Mouse (Mus musculus) embryonic facial prominence, embryonic 12.5 days (tissue): ENCODE measurements around the gene Platr17. TPM values are rescaled to one million over a fixed set of nuclear protein-coding genes. Genes with fewer than 3 reads are reported as not detected.
"Not testable (repeated sequence)": the region's sequence is repeated elsewhere in the genome, so short reads cannot be mapped to it uniquely, and the experiment has no call there.

Experiments used
- ATAC-seq: fragments of 200-750 bp; cut with Nextera tagmentation; 2 replicates; pipeline ENCODE4 v1.8.0; 2017; ENCODE audit not compliant: insufficient number of reproducible peaks, insufficient read depth, low FRiP score, low TSS enrichment
- H3K27ac ChIP-seq: fragments of 300-500 bp; sonication (generic); 2 replicates; pipeline ENCODE4 v1.5.1; 2016; ENCODE audit warnings: mild to moderate bottlenecking
- H3K27me3 ChIP-seq: fragments of 300-500 bp; sonication (generic); 2 replicates; pipeline ENCODE4 v1.6.1; 2016; ENCODE audit warnings: mild to moderate bottlenecking, moderate library complexity
- H3K36me3 ChIP-seq: fragments of 300-500 bp; sonication (generic); 2 replicates; pipeline ENCODE4 v1.6.1; 2016; ENCODE audit warnings: mild to moderate bottlenecking
- H3K4me1 ChIP-seq: fragments of 300-500 bp; sonication (generic); 2 replicates; pipeline ENCODE4 v1.6.1; 2016
- H3K4me2 ChIP-seq: fragments of 300-500 bp; sonication (generic); replicated peaks from 2 replicates; pipeline ENCODE4 v1.6.1; 2016; ENCODE audit warnings: mild to moderate bottlenecking, moderate library complexity
- H3K4me3 ChIP-seq: fragments of 300-500 bp; sonication (generic); 2 replicates; pipeline ENCODE4 v1.5.1; 2016; ENCODE audit warnings: mild to moderate bottlenecking
- H3K9ac ChIP-seq: fragments of 300-500 bp; sonication (generic); 2 replicates; pipeline ENCODE4 v1.6.1; 2016; ENCODE audit warnings: mild to moderate bottlenecking, moderate library complexity
- H3K9me3 ChIP-seq: fragments of 300-500 bp; sonication (generic); 2 replicates; pipeline ENCODE4 v1.6.1; 2016; ENCODE audit warnings: mild to moderate bottlenecking, moderate library complexity
- WGBS: fragments of 180-500 bp; shearing (Covaris S2); methylation state at CpG from one replicate; pipeline ENCODE4 v1.1.7; 2016; 5-methylcytosine and 5-hydroxymethylcytosine counted together
- microRNA-seq: library from miRNA; unstranded; fragments of <30 nt; microRNA quantifications from one replicate; pipeline ENCODE4, GENCODE M21; 2017
- polyA plus RNA-seq: library from polyadenylated mRNA; unstranded; fragments of >200 nt; fragmentation: Nextera tagmentation; extraction: Ambion mirVana; gene quantifications from 2 replicates; pipeline ENCODE4 v1.2.1, GENCODE M21; 2016

The Platr17 gene
- polyA plus RNA-seq, 1 experiment from 2014 or later = 0.35 TPM

GRCm38 (mm10) chr17:33952015-33952414 is 47.1 kb downstream of the Platr17 start:
- 81% methylated on average over 13 of the region's 13 CpGs for WGBS
- not testable (repeated sequence) for ATAC-seq, H3K9me3 ChIP-seq, H3K27me3 ChIP-seq
- Histone ChIP-seq H3K9ac (peak overlapping the region; percentile 67; the same call in 1 of the 2 replicates), H3K27ac (peak overlapping the region; percentile 93; the same call in 1 of the 2 replicates), H3K36me3 (peaks cover 56% of the 10 kb centered on the region), H3K4me2 (peak overlapping the region; percentile 87), H3K4me3 (peak overlapping the region; percentile 44; the same call in 1 of the 2 replicates), H3K4me1 (peaks cover 54% of the 10 kb centered on the region)

- ATAC-seq = no peak
- WGBS = 84% methylated on average over 4 of the region's 4 CpGs
- Histone ChIP-seq H3K4me2 (peak overlapping the region; percentile 7; the same call in 1 of the 2 replicates), H3K9ac (peak overlapping the region; percentile 41; the same call in 1 of the 2 replicates), H3K4me3 (no peak overlapping the region), H3K36me3 (peaks cover 49% of the 10 kb centered on the region), H3K9me3 (no peaks in the 10 kb centered on the region), H3K27ac (no peak overlapping the region), H3K27me3 (no peaks in the 10 kb centered on the region), H3K4me1 (peaks cover 56% of the 10 kb centered on the region)
These were observed 47.9 kb downstream of the Platr17 start for GRCm38 (mm10) chr17:33952879-33953278.

- Histone ChIP-seq H3K4me2 (peak overlapping the region; percentile 95), H3K4me3 (no peak overlapping the region), H3K4me1 (peaks cover 56% of the 10 kb centered on the region), H3K36me3 (peaks cover 46% of the 10 kb centered on the region), H3K27ac (no peak overlapping the region), H3K9ac (no peak overlapping the region), H3K9me3 (no peaks in the 10 kb centered on the region), H3K27me3 (no peaks in the 10 kb centered on the region)
- WGBS = 80% methylated on average over 3 of the region's 3 CpGs
- no peak for ATAC-seq
These were observed 48.4 kb downstream of the Platr17 start for GRCm38 (mm10) chr17:33953310-33953709.

DNA sequence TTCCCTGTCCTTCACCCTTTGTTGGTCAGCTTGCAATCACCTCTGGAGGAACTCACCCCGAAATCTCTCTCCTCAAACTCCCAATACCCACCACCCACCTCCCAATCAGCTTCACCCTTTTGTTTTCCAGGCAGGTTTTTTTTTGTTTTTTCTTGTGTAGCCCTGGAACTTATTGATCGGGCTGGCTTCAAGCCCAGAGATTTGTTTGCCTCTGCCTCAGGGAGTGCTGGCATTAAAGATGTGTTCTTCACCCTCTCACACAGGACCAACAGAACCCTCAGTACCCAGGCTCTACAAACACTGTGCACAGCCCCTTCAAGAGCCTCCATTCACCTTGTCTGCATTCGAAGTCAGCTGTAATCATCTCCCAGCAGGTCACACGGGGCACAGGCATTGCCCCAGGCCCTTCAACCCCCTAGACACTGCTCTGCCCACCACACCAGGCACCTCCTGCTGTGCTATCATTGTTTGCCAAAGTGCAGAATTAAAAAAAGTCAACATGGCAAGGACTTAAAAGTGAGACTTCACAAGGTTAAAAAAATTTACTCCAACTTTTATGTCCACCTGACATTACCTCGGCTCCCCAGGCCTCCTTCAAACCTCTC is 49.1 kb downstream of the Platr17 start:
- peak overlapping the region; percentile 95 for H3K4me2 ChIP-seq
- H3K27ac ChIP-seq = peak overlapping the region; percentile 94
- WGBS = 33% methylated on average over 5 of the region's 5 CpGs
- H3K27me3 ChIP-seq = no peaks in the 10 kb centered on the region
- peak overlapping the region; percentile 90 for H3K9ac ChIP-seq
- H3K9me3 ChIP-seq = no peaks in the 10 kb centered on the region
- H3K36me3 ChIP-seq = peaks cover 46% of the 10 kb centered on the region
- H3K4me1 ChIP-seq = peaks cover 56% of the 10 kb centered on the region
- peak overlapping the region; percentile 68 for H3K4me3 ChIP-seq
- ATAC-seq = no peak

DNA sequence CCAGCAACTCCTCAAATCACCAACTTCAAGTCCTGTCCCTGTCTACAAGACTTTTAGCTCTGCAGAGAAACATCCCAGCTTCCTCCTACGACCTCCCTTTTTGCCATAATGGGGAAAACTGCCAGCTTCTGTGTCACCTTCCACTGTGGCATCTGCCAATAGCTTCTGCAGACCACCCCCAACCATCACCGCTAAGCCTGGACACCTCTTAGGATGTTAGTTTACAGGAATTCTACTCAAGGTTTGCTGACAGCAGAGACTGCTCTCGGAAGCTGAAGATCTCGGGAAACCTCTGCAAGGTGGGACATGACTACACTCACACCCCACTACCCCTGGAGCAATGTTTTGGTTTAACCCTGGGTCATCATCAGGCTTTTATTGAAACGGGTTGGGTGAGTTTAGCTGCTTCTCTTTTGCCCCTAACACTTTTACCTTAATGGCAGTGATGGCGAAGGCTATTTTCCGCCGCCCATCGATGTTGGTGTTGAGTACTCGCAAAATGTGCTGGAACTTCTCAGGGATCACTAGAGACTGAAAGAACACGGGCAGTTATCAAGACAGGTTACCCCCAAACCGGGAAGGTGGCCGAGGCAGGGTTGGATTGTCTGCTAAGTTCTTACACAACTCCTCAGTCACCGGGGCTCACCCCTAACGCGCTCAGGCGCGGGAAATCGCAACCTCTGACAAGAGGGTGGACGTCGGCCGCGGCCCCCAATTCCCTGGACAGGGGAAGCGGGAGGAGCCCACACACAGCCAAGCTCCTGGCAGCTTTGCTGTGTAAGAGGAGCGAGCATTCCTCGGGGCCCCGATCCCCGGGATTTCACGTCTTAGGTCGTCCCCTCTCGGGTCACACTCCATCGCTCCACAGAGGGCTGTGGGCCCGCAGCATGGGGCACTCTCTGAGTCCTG is 50.0 kb downstream of the Platr17 start:
- peak; percentile 5; the same call in 1 of the 2 replicates for ATAC-seq
- WGBS = under 1% methylated on average over 33 of the region's 33 CpGs
- Histone ChIP-seq H3K4me3 (peak overlapping the region; percentile 68), H3K4me1 (peaks cover 54% of the 10 kb centered on the region), H3K4me2 (peak overlapping the region; percentile 95), H3K9ac (peak overlapping the region; percentile 90), H3K27me3 (no peaks in the 10 kb centered on the region), H3K9me3 (no peaks in the 10 kb centered on the region), H3K27ac (peak overlapping the region; percentile 94), H3K36me3 (peaks cover 46% of the 10 kb centered on the region)

DNA sequence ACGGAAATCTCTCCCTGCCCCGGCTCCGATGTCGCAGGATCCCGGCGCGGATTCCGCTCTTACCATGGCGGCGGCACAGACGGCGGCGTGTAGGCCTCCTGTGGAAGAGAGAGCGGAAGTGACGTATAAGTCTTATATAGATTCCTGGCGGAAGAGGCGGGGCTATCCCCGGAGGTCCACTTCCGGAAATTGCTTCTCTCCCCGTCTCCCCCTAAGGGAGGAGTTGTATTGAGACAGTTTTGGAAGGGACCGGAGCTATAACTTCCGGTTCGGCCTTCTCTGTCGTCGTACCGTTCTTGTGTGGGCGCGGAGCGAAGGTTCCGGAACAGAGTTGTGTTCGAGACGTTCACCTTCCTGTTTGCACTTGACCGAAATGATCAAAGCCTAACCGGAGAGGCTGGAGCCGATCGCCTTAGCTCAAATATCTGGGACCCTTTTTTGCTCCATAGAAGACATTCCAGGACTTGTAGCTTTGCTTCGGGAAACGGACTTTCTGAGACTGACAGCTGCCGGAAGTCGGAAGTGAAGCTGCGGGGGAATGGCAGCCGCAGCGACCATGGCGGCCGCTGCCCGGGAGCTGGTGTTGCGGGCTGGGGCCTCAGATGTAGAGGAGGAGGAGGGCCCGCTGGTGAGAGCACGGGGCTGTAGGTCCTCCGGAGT is 50.8 kb downstream of the Platr17 start, which contains the start of the genes Vps52 and Rps18:
Gene Vps52 (plus strand): TSS at position 258 of the 660 bp plus-strand sequence.
Gene Rps18 (minus strand): TSS at position 447 of the 660 bp plus-strand sequence.
- peak; percentile 76 for ATAC-seq
- H3K9ac ChIP-seq = peak within 1 kb of the TSS; percentile 90
- peak within 1 kb of the TSS; percentile 68 for H3K4me3 ChIP-seq
- H3K9me3 ChIP-seq = no peaks in the 10 kb centered on the region
- peaks cover 49% of the 10 kb centered on the region for H3K36me3 ChIP-seq
- H3K27ac ChIP-seq = peak within 1 kb of the TSS; percentile 94
- WGBS = under 1% methylated on average over 50 of the region's 50 CpGs
- no peaks in the 10 kb centered on the region for H3K27me3 ChIP-seq
- peak within 1 kb of the TSS; percentile 95 for H3K4me2 ChIP-seq
- peaks cover 46% of the 10 kb centered on the region for H3K4me1 ChIP-seq

Small RNA genes lying within 50 kb of the gene (microRNA-seq; reads per million reads assigned to microRNA genes)
- gene Gm27740 = not detected

Other genes with a start within 250 kb of the Platr17 start
- 428 and 475 TPM in 2 replicates for gene Hnrnpm, start 218.3 kb upstream of the Platr17 start, polyA plus RNA-seq
- gene March2, start 186.5 kb upstream of the Platr17 start, polyA plus RNA-seq = 44.7 and 47.1 TPM in 2 replicates
- 367 and 378 TPM in 2 replicates for gene Rab11b, start 144.6 kb upstream of the Platr17 start, polyA plus RNA-seq
- gene Angptl4, start 123.3 kb upstream of the Platr17 start, polyA plus RNA-seq = 44.2 and 45.6 TPM in 2 replicates
- gene Kank3, start 94.6 kb upstream of the Platr17 start, polyA plus RNA-seq = 32.4 and 35.4 TPM in 2 replicates
- gene Rps28, start 80.6 kb upstream of the Platr17 start, polyA plus RNA-seq = 875 and 894 TPM in 2 replicates
- gene Ndufa7, start 80.6 kb upstream of the Platr17 start, polyA plus RNA-seq = 421 and 479 TPM in 2 replicates
- 70.4 and 74.3 TPM in 2 replicates for gene Cd320, start 62.0 kb upstream of the Platr17 start, polyA plus RNA-seq
- gene Gm7029, start 31.3 kb upstream of the Platr17 start, polyA plus RNA-seq = not detected in 2 replicates
- gene Kifc1, start 14.5 kb upstream of the Platr17 start, polyA plus RNA-seq = 4.9 and 6.4 TPM in 2 replicates
- gene Daxx, start 4.3 kb downstream of the Platr17 start, polyA plus RNA-seq = 70.1 and 72.8 TPM in 2 replicates
- gene Tapbp, start 10.8 kb downstream of the Platr17 start, polyA plus RNA-seq = 20.0 and 25.0 TPM in 2 replicates
- 21.6 and 21.9 TPM in 2 replicates for gene Zbtb22, start 10.8 kb downstream of the Platr17 start, polyA plus RNA-seq
- 60.9 and 64.8 TPM in 2 replicates for gene Rgl2, start 24.4 kb downstream of the Platr17 start, polyA plus RNA-seq
- gene Pfdn6, start 35.2 kb downstream of the Platr17 start, polyA plus RNA-seq = 184 and 192 TPM in 2 replicates
- 44.9 and 49.6 TPM in 2 replicates for gene Wdr46, start 35.5 kb downstream of the Platr17 start, polyA plus RNA-seq
- 5.5 and 6.3 TPM in 2 replicates for gene B3galt4, start 46.4 kb downstream of the Platr17 start, polyA plus RNA-seq
- 55.2 and 55.9 TPM in 2 replicates for gene Vps52, start 50.7 kb downstream of the Platr17 start, polyA plus RNA-seq
- 1,303 and 1,336 TPM in 2 replicates for gene Rps18, start 50.9 kb downstream of the Platr17 start, polyA plus RNA-seq
- 7.2 and 8.0 TPM in 2 replicates for gene H2-K1, start 95.2 kb downstream of the Platr17 start, polyA plus RNA-seq
- gene Ring1, start 119.5 kb downstream of the Platr17 start, polyA plus RNA-seq = 27.2 and 29.7 TPM in 2 replicates
- 52.2 and 59.5 TPM in 2 replicates for gene H2-Ke6, start 122.9 kb downstream of the Platr17 start, polyA plus RNA-seq
- 191 and 193 TPM in 2 replicates for gene Slc39a7, start 126.5 kb downstream of the Platr17 start, polyA plus RNA-seq
- 69.9 and 72.6 TPM in 2 replicates for gene Rxrb, start 126.7 kb downstream of the Platr17 start, polyA plus RNA-seq
- 7.2 and 14.8 TPM in 2 replicates for gene Col11a2, start 134.3 kb downstream of the Platr17 start, polyA plus RNA-seq
- 0.43 and 0.48 TPM in 2 replicates for gene H2-Oa, start 187.2 kb downstream of the Platr17 start, polyA plus RNA-seq
- gene H2-DMa, start 214.4 kb downstream of the Platr17 start, polyA plus RNA-seq = 12.3 and 16.7 TPM in 2 replicates
- 119 and 131 TPM in 2 replicates for gene Brd2, start 217.5 kb downstream of the Platr17 start, polyA plus RNA-seq
- 0.19 and 0.42 TPM in 2 replicates for gene H2-DMb2, start 238.2 kb downstream of the Platr17 start, polyA plus RNA-seq
- gene H2-DMb1, start 247.9 kb downstream of the Platr17 start, polyA plus RNA-seq = 2.0 and 2.4 TPM in 2 replicates